Mouse (Mus musculus) ovary, postnatal 14 days (tissue): ENCODE results near the gene Rps3.

ENCODE experiments used
- DNase-seq: peaks from one replicate; pipeline ENCODE4 v3.0.0; 2022; ENCODE audit warnings: low spot score

Rps3 gene

DNA sequence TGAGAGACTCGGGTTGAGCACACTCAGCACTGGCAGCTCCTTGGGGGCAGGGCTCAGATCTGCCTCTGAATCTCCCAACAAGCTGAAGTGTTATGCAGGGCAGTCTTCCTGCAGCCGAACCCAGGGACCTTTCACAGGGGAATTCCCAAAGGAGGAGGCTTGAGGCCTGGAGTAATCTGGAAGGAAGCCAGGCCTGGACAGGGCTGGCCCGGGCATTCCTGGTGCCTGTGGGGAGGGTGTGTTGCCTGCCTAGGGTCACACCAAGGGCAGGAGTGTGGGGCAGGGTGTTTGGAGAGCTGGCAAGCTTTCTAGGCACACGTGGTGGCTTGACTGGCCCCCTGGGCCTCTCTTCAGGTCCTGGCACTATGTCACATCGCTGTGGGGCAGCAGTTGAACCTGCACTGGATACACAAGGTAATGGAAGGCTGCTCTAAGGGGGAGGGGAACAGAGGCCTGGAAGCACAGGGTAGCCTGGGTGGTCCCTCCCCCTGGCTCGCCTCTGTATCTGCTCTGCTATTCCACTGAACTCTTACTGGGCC is 41.9 kb downstream of the Rps3 start:
- peak; percentile 48 for DNase-seq

DNA sequence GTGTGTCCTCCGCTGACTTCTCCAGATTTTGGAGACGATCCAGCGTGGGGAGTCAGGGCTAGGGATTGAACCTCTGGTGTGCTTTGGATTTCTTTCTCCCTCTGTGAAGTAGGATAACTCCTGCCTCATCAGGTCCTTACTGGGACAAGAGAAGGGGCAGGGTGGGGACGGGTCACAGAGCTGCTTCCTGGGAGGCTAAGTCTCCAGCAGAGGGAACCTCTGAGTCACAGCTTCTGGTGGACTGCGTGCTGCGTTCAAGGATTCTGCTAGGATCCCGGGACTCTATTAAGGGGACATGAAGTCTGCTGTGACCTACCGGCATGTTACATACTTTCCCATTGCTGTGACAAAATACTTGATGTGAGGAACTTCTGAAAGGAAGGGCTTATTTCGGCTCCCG is 44.7 kb downstream of the Rps3 start:
- no peak for DNase-seq

DNA sequence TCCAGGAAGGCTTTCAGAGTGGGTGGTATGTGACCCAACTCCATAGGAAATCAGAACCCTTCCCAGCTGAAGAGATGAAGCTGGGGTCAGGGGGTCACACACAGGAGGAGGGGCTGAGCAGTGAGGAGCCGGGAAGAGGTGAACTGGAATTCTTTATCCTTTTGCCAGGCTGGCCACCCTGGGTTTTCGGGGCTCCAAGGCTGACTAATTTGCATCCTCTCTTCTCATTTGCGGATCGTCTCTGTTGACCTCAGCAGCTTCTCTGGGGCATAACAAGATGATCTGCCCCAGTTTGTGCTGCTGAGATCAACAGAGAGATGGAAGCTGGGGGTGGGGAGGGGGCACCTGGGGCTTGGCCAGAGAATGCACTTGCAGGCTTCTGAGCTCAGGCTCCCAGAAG is 47.0 kb downstream of the Rps3 start:
- DNase-seq = no peak

DNA sequence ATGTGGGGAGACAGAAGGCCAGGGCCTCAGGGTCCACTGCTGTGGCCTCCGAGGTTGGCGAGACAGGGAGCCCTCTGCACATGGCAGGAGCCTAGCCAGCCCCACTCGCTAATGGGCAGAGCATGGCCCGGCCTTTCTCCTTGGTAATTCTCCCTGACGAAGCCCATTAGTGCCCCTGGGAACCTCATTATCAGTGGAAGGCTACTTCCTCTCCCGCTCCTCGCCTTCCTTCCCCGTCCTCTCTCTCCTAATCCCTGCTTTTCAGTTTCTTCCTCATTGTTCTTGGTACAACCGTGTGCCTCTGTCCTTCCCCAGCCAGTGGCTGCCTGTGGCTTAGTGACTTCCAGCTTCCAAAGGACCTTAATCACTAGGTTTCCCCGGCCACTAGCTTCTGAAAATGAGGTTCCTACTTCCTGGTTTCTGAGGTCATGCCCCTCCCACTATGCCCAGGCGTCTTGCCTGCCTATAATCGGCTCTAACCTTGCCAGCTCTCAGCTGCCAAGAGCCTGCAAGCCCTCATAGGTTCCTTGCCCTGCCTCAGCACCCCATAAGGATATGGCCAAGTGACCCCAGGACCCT is 48.8 kb downstream of the Rps3 start:
- no peak for DNase-seq

DNA sequence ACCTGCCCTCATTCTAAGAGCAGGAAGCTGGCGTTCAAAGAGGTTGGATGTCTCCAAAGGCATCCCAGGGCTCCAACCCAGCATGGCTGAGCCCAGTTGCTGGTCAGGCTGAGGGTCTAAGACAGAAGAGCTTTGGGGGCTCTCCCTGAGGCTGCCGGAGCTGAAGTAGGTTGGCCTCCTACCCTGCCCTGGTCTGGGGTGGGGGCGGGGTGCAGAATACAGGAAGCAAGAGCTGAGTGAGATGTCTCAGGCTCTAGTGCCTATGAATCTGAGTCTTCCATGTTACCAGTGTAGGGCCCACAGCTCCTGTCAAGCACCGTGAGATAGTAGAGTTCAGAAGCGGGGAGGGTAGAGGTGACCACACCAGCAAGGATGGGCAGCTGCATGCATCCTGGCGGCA is 50.7 kb downstream of the Rps3 start:
- DNase-seq = no peak

DNA sequence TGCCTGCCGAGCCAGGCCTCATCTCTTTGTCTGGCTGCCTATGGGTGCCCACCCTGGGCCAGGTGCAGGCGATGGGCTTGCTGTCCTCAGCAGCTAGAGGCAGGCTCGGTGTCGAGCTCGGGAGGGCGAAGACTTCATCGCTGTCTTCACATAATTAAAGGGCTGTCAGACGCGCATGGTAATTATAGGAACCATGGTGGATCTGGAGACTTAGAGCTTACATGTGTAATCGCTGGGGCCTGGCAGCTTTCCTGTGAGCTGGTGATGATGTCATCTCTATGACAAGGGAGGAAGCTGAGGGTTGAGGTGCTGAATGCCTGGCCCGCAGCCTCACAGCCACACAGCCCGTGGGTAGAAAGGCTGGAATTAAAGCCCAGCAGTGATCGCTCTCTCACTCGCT is 51.3 kb downstream of the Rps3 start:
- no peak for DNase-seq

DNA sequence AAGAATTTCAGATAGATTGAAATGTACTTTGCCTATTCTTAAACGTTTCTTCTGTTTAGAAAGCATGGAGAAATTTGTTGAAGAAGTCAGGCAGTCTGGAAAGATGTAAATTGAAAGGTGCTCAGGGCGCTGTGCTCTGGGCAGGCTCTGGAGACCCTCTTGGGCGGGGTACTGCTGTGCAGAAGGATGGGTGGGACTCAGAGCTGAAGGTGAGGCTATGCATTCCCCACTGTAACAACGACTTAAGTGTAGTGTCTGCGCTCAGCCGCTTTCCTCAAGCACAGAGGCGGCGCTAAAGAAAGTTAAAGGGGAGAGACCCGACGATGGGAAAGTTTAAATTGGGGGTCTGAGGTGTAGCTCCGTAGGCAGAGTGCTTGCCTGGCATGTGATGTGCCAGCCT is 53.3 kb downstream of the Rps3 start:
- DNase-seq = no peak

DNA sequence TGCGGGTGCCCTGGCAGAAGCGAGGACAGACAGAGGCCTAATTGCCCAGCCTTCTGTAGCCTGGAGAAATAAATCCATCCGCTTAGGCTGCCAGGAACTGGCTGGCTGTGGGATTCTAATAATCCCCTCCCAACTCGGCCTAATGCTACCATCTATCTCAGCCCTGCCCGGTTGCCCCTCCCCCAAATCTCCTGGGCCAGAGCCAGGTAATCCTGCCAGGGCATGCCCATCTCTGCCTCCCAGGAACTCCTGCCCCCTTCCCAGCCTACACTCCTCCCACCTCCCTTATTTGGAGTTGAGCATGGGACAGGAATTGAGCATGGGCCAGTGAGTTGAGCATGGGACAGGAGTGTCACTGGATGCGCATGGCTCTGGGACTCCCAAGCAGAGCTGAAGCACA is 53.8 kb downstream of the Rps3 start:
- DNase-seq = no peak

DNA sequence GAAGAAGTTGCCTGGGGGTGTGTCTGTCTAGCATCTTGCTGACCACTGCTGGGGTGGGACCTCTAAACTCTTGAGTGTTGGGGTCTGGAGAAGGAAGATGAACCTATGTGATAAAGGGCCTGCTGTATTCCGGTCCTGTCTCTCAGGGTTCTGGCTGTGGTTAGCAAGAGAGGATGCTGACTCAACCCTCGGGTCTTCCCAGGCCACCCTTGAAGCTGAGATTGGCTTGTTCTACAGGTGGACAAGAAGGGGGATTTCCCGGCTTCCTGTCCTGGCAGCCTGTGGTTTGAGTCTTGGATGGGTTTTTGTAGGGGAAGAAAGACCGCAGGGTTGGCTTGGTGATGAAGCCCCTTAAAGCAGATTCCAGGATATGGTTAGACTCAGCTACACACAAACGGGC is 54.7 kb downstream of the Rps3 start:
- DNase-seq = no peak

DNA sequence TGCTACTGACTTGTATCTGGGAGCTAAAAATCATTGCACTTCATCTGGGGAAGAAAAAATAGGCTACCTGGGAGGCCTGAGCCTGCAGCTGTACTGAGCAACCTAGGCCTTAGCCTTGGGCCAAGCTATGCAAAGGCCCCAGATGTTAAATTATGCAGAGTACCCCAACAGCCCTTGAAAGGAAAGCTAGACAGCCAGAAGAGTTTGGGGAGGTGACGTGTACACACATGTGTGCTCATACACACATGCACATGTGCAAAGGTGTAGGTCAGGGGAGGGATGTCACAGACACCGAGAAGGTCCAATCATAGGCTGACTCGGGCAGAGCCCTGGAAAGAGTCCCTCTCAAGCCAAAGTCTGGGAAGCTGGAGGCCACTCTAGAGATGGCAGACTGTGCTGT is 55.6 kb downstream of the Rps3 start:
- DNase-seq = no peak
